Mouse (Mus musculus) liver (tissue): ENCODE results near the gene Jak3.
"Not testable (repeated sequence)": the region's sequence is repeated elsewhere in the genome, so short reads cannot be mapped to it uniquely, and the experiment has no call there.

Experiments
- DNase-seq: peaks from one replicate; pipeline ENCODE4 v3.0.0-alpha.2; 2020; ENCODE audit warnings: mixed read lengths

The Jak3 gene

DNA sequence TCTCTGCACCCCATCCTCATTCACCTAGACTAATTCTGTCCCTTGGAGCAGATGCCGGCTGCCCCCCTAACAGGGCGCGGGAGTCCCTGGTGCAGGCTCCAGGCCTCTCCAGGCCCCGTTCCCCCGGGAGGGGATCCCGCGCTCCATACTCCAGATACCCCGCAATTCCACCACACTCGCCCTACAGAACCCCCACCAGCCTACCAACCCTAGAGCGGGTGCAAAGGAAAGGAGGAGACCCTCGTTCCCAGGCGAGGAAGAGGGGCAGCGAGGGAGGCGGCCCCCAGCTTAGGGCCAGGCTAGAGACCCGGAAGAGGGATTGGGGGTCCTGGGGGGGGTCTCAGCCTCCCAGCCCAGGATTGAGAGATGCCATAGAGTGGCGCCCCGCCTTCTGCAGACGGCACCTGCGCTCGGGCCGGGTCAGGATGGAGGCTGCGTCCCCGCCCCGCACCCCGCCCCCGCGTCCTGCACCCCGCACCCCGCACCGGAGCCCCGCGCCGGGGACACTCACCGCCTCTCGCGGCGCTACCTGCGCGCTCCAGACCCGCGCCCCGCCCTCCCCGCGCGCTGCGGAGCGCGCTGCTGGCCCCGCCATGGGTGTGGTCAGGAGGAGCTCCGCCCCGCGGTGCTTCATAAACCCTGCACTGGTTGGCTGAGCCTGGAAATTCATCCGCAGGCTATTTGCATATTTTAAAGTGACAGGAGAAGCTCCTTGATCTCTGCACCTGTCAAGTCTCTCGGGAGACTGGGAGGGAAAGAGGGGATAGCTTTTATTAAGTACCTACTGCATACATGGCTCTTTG, 49.2 kb downstream of the Jak3 start, which contains the start of gene Fcho1:
TSS of gene Fcho1 (minus strand) at position 595 of the 803 bp plus-strand sequence.
- peak; percentile 92 for DNase-seq

DNA sequence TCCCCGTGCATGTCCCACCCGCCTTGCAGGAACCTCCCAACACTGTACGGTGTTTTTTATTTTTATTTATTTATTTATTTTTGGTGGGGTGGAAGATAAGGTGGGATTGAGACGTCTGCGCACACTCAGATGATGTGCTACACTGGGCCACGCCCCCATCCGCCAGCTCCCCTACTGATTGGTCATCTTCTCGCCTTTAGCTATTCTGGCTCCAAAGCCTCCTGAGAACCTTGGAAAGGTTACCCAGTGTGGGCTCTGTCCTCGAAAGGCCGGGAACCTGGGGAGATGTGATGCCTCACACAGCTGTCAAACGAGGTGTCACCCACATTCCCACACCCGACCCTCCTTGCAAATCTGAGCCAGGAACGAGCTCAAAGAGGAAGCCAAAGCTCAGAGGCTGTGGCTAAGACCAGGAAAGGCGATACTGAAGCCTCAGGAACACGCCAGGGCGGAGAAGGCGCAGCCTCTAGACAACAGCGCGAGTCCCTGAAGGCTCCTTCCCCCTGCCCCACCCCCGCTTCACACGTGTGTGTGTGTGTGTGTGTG, 52.2 kb downstream of the Jak3 start:
- peak; percentile 64 for DNase-seq

- DNase-seq, result peak; percentile 50
Measured at GRCm38 (mm10) chr8:71728826-71729620, 52.9 kb downstream of the Jak3 start.

DNA sequence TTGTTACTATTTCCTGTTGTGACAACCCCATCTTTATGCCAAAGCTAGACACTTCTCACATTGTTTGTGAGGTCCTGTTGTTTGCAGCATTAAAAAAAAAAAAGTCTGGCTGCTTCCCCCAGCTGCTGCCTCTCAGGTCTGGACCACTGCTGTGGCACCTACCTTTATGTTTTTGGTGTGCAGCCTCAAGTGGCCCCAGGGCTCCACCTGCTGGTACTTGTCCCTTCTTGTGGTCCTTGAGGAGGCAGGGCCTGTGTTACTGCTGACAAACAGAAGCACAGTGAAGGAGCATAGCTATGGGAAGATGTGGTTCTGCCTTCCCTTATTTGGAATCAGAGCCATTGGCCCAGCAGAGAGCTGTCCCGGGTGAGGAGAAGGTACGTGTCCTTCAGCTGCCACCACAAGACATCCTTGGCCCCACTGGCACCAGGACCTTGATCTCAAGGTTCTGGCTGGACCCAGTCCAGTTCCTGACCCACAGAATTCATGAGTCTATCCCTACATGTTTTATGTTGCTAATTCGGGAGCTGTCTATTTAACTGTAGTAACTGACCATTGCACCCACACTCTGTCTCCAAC, 55.6 kb downstream of the Jak3 start:
- peak; percentile 57 for DNase-seq

- not testable (repeated sequence) for DNase-seq
Measured at GRCm38 (mm10) chr8:71738316-71738715, 62.2 kb downstream of the Jak3 start.
